Mouse (Mus musculus): ENCODE measurements around the gene P2ry2.

The P2ry2 gene

DNA sequence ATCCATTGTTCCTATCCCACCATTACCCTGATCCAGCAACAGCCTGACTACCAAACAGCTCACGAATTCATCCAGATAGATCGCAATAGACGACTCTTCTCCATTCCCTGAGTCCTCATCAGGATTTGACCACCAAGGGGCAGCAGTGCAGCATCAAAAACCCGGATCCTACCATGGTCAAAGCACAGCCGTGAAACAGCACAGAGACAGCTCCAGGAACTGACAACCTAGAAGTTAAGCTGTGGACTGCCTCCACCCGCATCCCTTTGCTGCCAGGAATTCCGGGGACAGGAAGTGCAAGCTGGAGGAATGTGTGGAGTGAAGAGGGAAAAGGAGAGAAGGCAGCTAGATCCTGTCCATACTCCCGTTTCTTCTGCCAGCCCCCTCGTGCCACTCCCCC is 24.6 kb downstream of the P2ry2 start:
- DNase-seq (ENCODE audit: low read depth, low spot score) = peak; percentile 57

DNA sequence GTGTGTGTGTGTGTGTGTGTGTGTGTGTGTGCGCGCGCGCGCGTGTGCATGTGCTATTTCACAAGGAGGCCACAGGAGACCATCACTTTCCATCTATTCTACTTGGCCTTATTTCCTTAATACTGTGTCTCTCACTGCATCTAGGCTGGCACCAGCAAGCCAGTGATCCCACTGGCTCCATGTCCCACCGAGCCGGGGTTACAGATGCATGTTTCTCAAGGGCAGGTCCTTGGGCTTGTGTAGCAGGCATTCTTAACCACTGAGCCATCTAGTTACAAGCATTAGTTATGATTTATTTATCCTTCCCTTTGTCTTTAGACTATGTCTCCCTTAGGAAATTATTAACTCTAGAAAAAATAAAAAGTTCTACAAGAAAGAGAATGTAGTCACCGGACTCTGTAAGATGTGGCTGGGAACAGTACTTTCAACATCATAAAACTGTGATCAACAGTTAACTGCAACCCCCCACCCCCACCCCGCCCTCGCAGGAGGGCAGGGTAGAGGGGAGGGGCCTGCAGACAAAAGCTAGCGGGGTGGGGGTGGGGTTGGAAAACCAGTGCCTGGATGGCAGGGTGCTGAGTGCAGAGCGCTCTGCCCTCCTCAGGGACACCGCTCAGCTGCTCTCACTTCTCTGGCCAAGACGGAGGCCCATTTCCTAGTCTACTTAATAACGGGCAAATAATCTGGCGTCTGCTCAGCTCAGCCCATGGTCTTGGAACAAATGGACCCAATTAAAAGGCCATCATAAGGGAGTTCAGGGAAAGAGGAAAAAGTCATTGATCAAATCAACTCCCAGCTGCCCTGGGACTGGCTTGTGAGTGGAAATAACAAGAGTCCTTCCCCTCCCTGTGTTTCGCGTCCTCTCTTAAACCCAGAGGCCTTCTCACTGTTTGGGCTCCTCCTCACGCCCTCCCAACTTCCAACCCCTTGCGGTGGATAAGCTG is 27.9 kb downstream of the P2ry2 start:
- DNase-seq (ENCODE audit: low read depth, low spot score) = no peak

DNA sequence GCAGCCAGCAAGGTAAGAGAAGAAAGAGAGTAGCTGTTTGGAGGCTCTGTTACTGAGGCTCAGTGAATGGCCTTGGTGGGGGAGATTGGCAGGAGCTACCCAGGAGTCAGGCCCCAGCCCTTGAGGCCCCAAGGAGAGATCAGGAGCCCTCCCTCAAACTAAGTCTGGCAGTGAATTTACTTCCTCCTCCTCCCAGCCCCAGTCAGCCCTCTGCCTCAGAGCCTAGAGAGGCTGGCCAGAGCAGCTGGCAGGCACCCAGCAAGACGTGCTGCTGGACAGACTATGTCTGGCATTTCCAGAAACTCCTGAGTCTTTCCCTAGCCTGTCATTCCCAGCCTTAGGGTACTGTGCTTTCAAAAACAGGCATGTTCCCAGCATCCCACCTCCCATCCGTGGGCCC is 33.5 kb downstream of the P2ry2 start:
- no peak for DNase-seq (ENCODE audit: low read depth, low spot score)

DNA sequence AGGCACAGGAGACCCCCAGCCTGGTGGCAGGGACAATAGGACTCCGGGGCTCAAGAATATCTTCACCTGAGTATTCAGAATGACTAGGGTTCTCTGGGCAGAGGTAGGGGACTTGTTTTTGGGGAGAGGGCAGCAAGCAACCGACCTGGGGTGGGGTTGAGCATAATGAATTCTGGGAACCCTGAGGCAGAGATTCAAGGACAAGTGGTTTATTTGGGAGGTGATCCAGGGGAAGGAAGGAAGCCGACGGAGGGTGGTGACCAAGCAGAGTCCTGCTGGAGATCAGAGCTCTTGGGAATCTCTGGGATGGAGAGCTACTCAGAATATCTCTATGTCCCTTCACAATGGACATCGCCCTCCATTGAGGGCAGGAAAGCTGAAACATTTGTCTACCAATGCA is 34.5 kb downstream of the P2ry2 start:
- DNase-seq (ENCODE audit: low read depth, low spot score) = no peak

DNA sequence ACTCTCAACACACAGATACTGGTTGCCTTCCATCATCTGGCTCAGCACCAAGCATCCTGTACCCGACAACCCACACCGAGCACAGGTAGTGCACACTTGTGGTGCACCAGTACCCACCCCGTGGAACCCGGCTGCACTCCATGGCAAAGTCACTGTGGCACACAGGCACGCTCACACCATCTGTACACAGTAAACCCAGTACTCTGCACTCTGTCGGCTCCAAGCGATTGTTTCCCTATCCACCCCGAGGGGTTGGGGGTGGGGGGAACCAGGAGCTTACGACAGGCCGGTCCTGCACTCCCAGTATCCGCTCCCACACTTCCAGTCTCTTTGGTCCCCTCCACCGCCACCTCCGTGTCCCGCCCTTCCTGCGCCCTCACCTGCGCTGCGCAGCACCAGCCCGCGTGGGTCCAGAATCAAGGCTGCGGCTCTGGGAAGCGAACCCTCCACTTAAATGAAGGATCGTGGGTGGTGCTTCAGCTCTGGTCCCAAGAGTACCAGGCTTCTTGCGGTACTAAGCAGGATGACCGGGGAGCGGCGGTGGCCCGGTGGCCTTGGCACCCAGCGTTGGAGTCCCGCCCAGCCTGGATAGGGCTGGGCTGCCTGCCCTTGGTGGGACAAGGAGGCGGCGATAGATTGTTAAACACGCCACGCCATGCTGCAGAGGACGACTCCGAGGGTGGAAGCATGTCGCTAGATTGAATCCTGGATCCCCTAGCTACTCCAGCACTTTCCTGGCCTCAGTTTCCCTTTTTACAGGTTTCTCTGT is 38.3 kb downstream of the P2ry2 start, which contains the start of gene P2ry6:
TSS of gene P2ry6 (minus strand) at position 515 of the 769 bp plus-strand sequence.
- DNase-seq (ENCODE audit: low read depth, low spot score) = no peak

DNA sequence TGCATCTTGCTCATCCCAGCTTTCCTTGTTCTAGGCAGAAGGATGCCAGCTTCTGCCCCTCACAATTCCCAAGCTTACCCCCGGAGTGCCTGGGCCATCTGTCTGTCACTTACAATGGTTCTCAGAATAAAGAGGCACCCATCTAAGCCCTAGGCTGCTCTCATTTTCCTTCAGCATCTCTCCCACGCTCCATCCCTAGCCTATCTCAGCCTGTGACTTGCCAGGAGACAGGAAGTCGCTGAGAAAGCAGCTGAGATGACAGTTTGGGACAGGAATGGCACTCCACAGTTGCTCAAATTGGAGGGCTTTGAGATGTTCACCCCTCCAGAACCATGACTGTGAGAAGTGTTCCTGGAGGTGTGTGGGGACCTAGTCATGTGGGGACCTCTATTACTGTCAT is 39.8 kb downstream of the P2ry2 start:
- DNase-seq (ENCODE audit: low read depth, low spot score) = no peak

DNA sequence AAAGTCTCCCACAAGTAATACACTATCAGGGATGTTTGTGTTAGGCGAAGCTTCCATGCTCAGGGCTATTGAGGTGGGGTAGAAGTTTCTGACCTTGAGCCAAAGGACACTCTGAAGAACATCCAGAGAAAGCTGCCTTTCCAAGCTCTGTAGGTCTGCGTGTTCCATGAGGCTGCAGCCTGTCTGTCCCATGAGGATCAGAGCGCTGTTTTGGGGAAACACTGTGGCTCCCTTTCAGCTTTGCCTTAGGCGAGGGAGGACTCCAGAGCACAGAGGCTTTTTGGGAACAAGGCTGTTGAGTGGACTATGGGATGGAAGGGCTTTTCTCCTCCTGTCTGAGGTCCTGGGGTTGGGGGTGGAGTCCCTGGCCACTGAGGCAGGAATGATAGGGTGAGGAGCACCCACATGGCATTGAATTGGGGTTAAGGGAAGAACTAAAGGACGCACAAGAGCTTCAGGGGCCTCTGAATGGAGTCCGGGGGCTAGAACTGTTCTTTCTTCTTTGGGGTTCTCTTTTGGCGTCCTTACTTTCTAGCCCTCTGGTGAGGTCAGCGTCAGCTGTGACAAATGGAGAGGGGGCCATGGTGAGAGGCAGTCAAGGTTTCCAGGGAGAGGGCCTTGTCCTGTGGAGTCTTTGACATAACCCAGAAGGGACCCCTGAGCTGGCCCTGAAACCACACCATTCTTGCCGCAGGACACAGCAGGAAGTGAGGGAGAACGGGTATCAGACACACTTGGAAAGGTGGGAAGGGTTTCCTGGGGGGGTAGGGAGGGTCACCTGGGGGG is 43.6 kb downstream of the P2ry2 start:
- no peak for DNase-seq (ENCODE audit: low read depth, low spot score)

DNA sequence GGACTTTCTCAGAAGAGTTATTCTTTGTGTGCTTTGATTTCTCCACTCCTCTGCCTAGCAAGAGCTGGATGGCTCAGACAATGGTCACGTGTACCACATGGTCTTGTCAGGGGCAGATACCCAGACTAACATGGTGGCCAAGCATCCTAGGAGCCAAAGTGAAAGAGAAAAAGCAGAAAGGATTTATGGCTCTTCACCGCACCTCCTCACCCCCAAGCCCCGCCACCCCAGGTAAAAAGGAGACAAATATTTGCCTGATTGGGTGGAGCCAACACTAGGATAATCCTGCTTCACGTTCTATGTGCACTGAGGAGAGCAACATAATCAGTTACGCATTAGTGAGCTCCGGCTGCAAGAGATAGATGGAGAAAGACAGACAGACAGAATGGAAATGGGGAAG is 44.3 kb downstream of the P2ry2 start:
- no peak for DNase-seq (ENCODE audit: low read depth, low spot score)

DNA sequence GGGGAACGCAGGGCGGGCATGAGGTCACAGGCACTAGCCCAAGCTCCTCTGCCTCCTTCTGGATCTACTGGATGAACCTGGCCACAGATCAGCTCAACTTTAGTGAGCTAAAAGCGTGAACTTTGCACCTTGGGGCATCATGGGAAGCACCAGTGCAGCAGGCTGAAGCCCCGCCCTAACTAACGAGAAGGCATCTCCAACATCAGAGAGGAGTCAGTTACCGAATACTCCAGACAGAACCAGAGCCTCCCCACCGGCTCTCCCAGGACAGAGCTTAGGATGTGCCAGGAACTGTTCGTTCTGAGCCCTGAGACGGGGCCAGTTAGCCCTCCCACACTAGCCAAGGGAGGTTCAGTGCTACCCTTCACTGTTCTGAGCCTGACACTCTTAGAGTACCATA is 44.8 kb downstream of the P2ry2 start:
- DNase-seq (ENCODE audit: low read depth, low spot score) = no peak

DNA sequence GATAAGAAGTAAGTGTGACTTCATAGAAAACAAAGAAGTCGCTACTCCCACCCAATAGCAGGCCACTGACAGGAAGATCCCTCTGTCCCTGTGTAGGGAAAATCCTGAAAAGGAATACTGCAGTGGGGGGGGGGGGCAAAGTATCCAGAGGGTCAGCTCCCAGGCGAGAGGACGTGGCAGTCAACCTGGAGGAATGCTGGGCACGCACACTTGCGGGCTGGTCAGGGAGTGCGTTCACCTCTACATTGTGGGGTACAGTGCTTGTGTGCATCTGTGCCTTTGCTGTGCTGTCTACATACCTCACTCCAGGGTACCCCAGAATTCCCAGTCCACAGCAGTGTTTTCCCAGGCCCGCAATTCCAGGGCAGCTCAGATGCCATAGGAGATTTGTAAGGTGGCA is 46.7 kb downstream of the P2ry2 start:
- no peak for DNase-seq (ENCODE audit: low read depth, low spot score)

DNA sequence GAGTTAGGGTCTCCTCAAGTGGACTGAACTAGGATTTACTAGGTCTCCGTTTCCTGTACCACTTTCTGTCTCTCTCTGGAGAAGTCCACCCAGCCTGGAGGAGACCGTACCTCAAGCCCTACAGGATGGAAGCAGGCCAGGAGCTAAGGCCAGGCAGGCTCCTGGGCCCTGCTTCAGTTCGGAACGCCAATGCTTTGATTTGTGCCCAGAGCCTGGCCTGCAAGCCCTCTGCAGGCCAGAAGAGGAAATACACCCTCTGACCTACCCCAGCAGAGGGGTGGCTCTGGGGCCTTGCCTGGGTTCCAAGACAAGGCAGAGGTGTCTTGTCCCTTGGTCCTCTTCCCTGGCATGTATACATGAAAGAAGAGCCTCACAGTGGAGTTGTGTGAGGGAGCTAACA is 47.6 kb downstream of the P2ry2 start:
- peak; percentile 53 for DNase-seq (ENCODE audit: low read depth, low spot score)

DNA sequence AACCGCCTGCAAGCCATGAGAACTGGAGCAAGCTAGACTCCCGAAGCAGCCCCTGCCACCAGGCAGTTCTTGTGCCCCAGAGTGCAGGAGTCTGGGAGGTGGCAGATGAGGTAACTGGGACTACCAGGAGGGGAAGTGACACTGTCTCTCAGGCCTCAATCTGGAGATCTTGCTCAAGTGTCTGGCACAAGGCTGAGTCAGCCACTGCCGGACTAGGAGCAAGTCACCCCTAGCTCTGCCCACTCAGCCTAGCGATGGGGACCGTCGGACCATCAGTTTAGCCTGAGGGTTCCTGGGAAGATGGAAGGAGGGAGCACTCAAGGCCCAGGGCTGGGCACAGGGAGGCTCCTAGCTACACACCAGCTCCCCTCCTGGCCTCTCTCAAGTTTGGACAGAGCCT is 48.4 kb downstream of the P2ry2 start:
- DNase-seq (ENCODE audit: low read depth, low spot score) = no peak

DNA sequence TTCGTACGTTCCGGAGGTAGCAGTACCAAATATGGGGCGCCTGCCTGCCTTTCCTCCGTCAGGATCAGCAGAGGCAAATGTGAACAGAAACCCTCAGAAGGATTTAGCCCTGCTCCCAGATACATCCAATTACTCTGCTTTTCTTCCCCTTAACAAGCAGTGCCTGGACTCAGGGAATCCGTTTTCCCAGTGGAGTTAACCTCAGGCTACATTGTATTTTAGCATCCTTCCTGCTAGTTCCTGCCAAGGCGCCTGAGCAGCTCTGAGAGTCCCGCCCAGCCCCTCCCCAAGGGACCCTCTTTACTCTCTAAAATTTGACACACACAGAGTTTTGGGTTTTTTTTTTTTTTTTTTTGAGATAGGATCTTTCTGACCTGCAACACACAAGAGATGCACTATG is 49.3 kb downstream of the P2ry2 start:
- DNase-seq (ENCODE audit: low read depth, low spot score) = no peak

DNA sequence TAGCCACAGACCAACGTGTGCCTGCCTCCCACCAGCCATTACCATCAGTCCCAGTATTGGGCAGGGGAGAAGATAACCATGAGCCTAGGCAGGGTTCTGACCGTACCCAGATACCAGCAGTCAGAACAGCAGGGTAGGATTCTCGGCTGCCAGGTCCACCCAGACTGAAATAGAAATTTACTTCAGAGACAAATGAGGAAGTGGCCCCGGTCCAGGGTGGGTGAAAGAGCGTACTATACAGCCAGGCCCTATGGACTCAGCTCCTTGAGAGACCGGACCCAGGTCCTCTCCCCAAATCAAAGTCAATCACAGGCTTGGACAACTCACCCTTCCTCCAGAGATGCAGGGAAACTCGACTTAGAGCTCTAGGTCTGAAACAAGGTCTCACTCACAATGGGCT is 51.5 kb downstream of the P2ry2 start:
- peak; percentile 53 for DNase-seq (ENCODE audit: low read depth, low spot score)

DNA sequence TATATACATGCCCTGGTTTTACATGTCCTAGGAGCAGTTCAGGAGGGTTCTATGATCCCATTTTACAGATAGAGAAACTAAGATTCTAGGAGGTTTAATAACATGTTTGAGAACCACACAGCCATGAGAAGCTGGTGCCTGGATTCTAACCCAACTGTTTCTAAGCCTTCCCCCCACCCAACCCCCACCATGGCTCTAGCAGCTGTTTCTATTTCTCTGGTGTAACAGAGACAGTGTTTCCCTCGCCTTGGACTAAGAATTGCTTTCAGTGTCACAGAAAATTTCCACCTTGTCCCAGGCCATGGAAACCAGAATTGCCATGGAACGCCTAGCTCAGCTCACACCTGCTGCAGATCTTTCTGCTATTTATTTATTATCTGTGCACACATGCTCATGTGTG is 52.2 kb downstream of the P2ry2 start:
- no peak for DNase-seq (ENCODE audit: low read depth, low spot score)

DNA sequence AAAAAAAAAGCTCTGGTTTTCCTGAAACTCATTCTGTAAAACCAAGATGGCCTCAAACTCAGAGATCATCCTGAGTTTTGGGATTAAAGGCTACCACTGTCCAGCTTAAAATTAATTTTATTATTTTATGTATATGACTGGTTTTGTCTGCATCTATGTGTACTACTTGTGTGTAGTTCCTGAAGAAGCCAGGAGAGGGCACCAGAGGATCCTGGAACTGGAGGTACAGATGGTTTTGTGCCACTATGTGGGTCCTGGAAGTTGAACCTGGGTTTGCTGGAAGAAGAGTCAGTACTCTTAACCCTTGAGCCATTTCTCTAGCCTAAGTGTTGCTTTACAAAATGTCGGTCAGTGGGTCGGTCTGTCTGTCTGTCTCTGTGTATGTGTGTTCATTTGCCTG is 54.2 kb downstream of the P2ry2 start:
- DNase-seq (ENCODE audit: low read depth, low spot score) = peak; percentile 57

DNA sequence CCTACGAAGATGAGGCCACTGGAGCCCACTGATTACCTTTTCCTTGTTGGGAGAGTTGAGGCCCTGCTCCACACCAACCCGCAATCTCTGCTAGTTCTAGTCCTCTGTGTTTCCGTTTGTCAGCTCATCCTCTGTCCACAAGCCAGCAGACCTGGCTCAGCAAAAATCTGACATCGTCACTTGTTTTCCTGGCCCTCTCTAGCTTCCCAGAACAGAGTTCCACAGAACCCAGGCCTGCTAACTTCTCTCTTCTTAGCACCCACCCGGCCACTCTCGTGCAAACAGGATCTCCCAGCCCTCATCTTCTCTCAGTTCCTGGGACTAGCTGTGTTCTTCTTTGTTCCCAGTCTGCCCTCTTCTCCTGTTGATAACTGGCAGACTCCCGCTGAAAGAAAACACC is 60.0 kb downstream of the P2ry2 start:
- no peak for DNase-seq (ENCODE audit: low read depth, low spot score)

DNA sequence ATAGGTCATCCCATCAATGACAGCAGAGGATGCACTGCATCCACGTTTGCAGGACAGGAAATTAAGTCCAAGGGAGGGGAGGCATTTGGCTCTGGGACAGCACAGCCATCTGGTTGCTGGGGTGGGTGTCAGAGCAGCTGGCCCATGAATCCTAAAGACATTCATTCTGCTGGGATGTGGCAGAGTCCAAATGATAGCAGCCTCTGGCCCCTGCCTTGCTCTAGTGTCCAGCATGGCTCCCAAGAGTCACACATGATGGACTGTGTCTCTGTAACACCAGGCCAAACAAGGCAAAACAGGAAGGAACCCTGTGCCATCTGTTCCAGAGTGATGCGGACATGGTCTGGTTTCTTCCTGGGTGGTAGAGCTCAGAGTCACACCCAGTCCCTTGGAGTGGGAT is 60.8 kb downstream of the P2ry2 start:
- DNase-seq (ENCODE audit: low read depth, low spot score) = no peak

DNA sequence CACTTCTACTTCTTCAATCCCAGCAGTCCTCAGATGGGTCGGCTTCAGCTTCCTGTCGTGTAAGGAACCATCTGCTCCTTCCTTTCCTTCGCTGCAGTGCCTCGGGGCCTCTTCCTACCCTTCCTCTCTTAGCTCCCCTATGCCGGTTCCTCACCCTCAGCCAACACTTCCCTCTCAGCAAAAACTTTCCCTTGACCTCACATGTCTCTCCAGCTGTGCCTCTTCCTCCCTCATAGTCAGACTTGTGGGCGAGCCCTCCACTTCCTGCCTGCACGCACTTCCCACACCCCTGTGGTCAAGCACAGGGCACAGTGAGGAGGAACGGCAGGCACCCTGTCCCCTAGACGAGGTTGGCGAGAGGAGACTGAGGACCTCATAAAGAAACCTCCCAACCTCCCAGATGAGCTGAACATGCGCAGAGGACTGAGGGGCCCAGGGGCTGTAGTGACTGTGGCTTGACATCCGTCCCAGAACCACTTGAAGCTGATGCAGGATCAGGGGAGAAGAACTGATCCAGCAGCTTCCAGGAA is 62.1 kb downstream of the P2ry2 start:
- no peak for DNase-seq (ENCODE audit: low read depth, low spot score)

DNA sequence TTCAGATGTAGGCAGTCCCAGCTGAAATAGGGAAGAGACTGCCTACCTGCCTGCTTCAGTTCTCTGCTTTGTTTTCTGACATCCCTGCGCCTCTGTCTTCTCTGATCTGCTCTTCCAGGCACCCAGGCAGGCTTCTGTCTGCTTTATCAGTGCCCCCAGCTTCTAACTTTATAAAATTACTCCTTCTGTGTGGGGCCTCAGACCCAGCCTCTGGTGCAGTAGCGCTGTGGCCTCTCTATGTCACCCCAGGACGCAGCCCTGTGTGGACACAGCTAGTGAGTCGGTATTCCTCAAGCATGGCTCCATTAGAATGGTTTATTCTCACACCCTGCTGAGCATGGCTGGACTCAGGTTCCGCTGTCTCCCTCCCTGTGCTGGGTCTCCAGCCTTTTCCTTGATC is 62.6 kb downstream of the P2ry2 start:
- DNase-seq (ENCODE audit: low read depth, low spot score) = no peak

Data from A20 (cell line).